In genomic region chr6:71339351-71339750, GRCm38 (mm10) we compare ENCODE assay signal across 24 mouse cellular contexts. TPM values are rescaled to one million over a fixed set of nuclear protein-coding genes. Genes with fewer than 3 reads are reported as not detected.
DNase-seq lines count a peak whose midpoint lies in the region; ATAC-seq and TF ChIP-seq lines count a peak whose summit lies in the region.
"Had no signal": no experiment of that assay in that cellular context is flagged by ENCODE, and none has a peak within 500 bp of the region (broad histone marks: within the 10 kb centered on the region; RNA-seq: fewer than 3 reads in every experiment).

No protein-coding gene starts in this region.

- H3K27ac ChIP-seq in embryonic facial prominence, embryonic 14.5 days (replicated peaks; ENCODE audit: low read depth, low read length): no peak overlapping the region
- no peak overlapping the region for H3K27ac ChIP-seq in embryonic facial prominence, embryonic 10.5 days (replicated peaks)
- no peak overlapping the region for H3K27ac ChIP-seq in limb, embryonic 14.5 days (replicated peaks; ENCODE audit: low read depth, low read length)
- no peak overlapping the region for H3K27ac ChIP-seq in limb, embryonic 10.5 days
- H3K27ac ChIP-seq: embryonic facial prominence, embryonic 12.5 days; forebrain, embryonic 12.5 days; heart, embryonic 13.5 days; hindbrain, embryonic 15.5 days had no signal

- no peak for TF ChIP-seq POLR2A in limb, embryonic 14.5 days (IDR thresholded peaks at IDR 0.05; ENCODE audit: borderline replicate concordance, extremely low read depth, insufficient read depth, insufficient read length)

- intact Hi-C loops in left cerebral cortex, postnatal 10 days (cut with DNase I): no loop called here

- H3K9ac ChIP-seq in embryonic facial prominence, embryonic 14.5 days (ENCODE audit: low read depth, low read length): no peak overlapping the region
- H3K9ac ChIP-seq in limb, embryonic 14.5 days (ENCODE audit: low read depth, low read length, severe bottlenecking): no peak overlapping the region
- H3K9ac ChIP-seq: embryonic facial prominence, embryonic 12.5 days; forebrain, embryonic 12.5 days; heart, embryonic 13.5 days; hindbrain, embryonic 15.5 days had no signal

- no peak for ATAC-seq in embryonic facial prominence, embryonic 14.5 days (ENCODE audit: low read depth)
- ATAC-seq in limb, embryonic 14.5 days (ENCODE audit: low FRiP score, low read depth): peak; percentile 34; the same call in 1 of the 2 replicates
- ATAC-seq in monocyte, adult 5-6 weeks (replicated peaks; ENCODE audit: insufficient number of reproducible peaks, low FRiP score, low TSS enrichment, poor library complexity, severe bottlenecking): no peak
- ATAC-seq: forebrain, embryonic 16.5 days had no signal

- no peaks in the 10 kb centered on the region for H3K27me3 ChIP-seq in embryonic facial prominence, embryonic 14.5 days (replicated peaks; ENCODE audit: control insufficient read depth, insufficient read depth, low read length)
- H3K27me3 ChIP-seq in embryonic facial prominence, embryonic 10.5 days (replicated peaks; ENCODE audit: low read depth, poor library complexity, severe bottlenecking): no peaks in the 10 kb centered on the region
- H3K27me3 ChIP-seq in limb, embryonic 14.5 days (ENCODE audit: control insufficient read depth, insufficient read depth, low read length): no peaks in the 10 kb centered on the region
- H3K27me3 ChIP-seq in limb, embryonic 10.5 days (ENCODE audit: low read depth, poor library complexity, severe bottlenecking): no peaks in the 10 kb centered on the region
- H3K27me3 ChIP-seq: embryonic facial prominence, embryonic 12.5 days; forebrain, embryonic 12.5 days; heart, embryonic 13.5 days; hindbrain, embryonic 15.5 days had no signal

- DNase-seq in embryonic facial prominence, embryonic 14.5 days (ENCODE audit: low spot score): peak; percentile 5
- DNase-seq in embryonic facial prominence, embryonic 10.5 days (ENCODE audit: low spot score): no peak
- DNase-seq in limb, embryonic 14.5 days (ENCODE audit: low spot score): no peak
- no peak for DNase-seq in limb, embryonic 10.5 days (ENCODE audit: low spot score)
- peak; percentile 79 for DNase-seq in thymus, postnatal 14 days
- no peak for DNase-seq in left cerebral cortex, postnatal 10 days (ENCODE audit: extremely low spot score in 1 of 2, low spot score in 2 of 2)
- DNase-seq: adrenal gland, postnatal 10 days; cerebellum, adult 11-12 months; cerebellum, adult 9-10 months; cerebellum, postnatal 36 days; gastrocnemius, postnatal 14 days; heart, postnatal 14 days had no signal

- H3K9me3 ChIP-seq in embryonic facial prominence, embryonic 14.5 days (ENCODE audit: control insufficient read depth, low read length): no peaks in the 10 kb centered on the region
- no peaks in the 10 kb centered on the region for H3K9me3 ChIP-seq in embryonic facial prominence, embryonic 10.5 days
- no peaks in the 10 kb centered on the region for H3K9me3 ChIP-seq in limb, embryonic 14.5 days (ENCODE audit: control insufficient read depth, low read length)
- no peaks in the 10 kb centered on the region for H3K9me3 ChIP-seq in limb, embryonic 10.5 days (replicated peaks)
- H3K9me3 ChIP-seq: embryonic facial prominence, embryonic 12.5 days; forebrain, embryonic 12.5 days; heart, embryonic 13.5 days; hindbrain, embryonic 15.5 days had no signal

- no peak overlapping the region for H3K4me3 ChIP-seq in embryonic facial prominence, embryonic 14.5 days (ENCODE audit: low read depth, low read length)
- H3K4me3 ChIP-seq in embryonic facial prominence, embryonic 10.5 days: no peak overlapping the region
- H3K4me3 ChIP-seq in limb, embryonic 14.5 days (replicated peaks; ENCODE audit: low read length): no peak overlapping the region
- no peak overlapping the region for H3K4me3 ChIP-seq in limb, embryonic 10.5 days
- H3K4me3 ChIP-seq: embryonic facial prominence, embryonic 12.5 days; forebrain, embryonic 12.5 days; heart, embryonic 13.5 days; hindbrain, embryonic 15.5 days had no signal

- no peaks in the 10 kb centered on the region for H3K4me1 ChIP-seq in embryonic facial prominence, embryonic 14.5 days (ENCODE audit: control insufficient read depth, insufficient read depth, low read length)
- H3K4me1 ChIP-seq in embryonic facial prominence, embryonic 10.5 days: no peaks in the 10 kb centered on the region
- H3K4me1 ChIP-seq in limb, embryonic 14.5 days (ENCODE audit: control insufficient read depth, insufficient read depth, low read length): no peaks in the 10 kb centered on the region
- no peaks in the 10 kb centered on the region for H3K4me1 ChIP-seq in limb, embryonic 10.5 days
- H3K4me1 ChIP-seq: embryonic facial prominence, embryonic 12.5 days; forebrain, embryonic 12.5 days; heart, embryonic 13.5 days; hindbrain, embryonic 15.5 days had no signal

- no peaks in the 10 kb centered on the region for H3K36me3 ChIP-seq in embryonic facial prominence, embryonic 14.5 days (ENCODE audit: control insufficient read depth, insufficient read depth, low read length)
- H3K36me3 ChIP-seq in embryonic facial prominence, embryonic 10.5 days (replicated peaks): no peaks in the 10 kb centered on the region
- H3K36me3 ChIP-seq in limb, embryonic 14.5 days (ENCODE audit: control insufficient read depth, insufficient read depth, low read length): no peaks in the 10 kb centered on the region
- H3K36me3 ChIP-seq in limb, embryonic 10.5 days: no peaks in the 10 kb centered on the region
- H3K36me3 ChIP-seq: embryonic facial prominence, embryonic 12.5 days; forebrain, embryonic 12.5 days; heart, embryonic 13.5 days; hindbrain, embryonic 15.5 days had no signal

- no peak overlapping the region for H3K4me2 ChIP-seq in embryonic facial prominence, embryonic 14.5 days (ENCODE audit: low read depth, low read length)
- H3K4me2 ChIP-seq in limb, embryonic 14.5 days (replicated peaks; ENCODE audit: low read depth, low read length, severe bottlenecking): no peak overlapping the region
- H3K4me2 ChIP-seq: embryonic facial prominence, embryonic 12.5 days; forebrain, embryonic 12.5 days; heart, embryonic 13.5 days; hindbrain, embryonic 15.5 days had no signal

- WGBS in embryonic facial prominence, embryonic 14.5 days: 53% methylated on average over 4 of the region's 4 CpGs
- 77% methylated on average over 4 of the region's 4 CpGs for WGBS in embryonic facial prominence, embryonic 10.5 days
- 56% methylated on average over 4 of the region's 4 CpGs for WGBS in limb, embryonic 14.5 days
- 88% methylated on average over 4 of the region's 4 CpGs for WGBS in limb, embryonic 10.5 days

RNA-seq across cellular contexts. Expression of gene Cd8b1, which starts 16.8 kb away (rescaled TPM):
- polyA plus RNA-seq in embryonic facial prominence, embryonic 14.5 days (2014; fragmentation: Nextera tagmentation; extraction: Ambion mirVana): not detected in 2 replicates
- polyA plus RNA-seq in embryonic facial prominence, embryonic 10.5 days (2016; fragmentation: Nextera tagmentation; extraction: Ambion mirVana): 0.12 TPM in 1 of 2 replicates, not detected in the other
- not detected in 2 replicates for polyA plus RNA-seq in limb, embryonic 14.5 days (2012; rRNA removed)
- polyA plus RNA-seq in limb, embryonic 14.5 days (2014; fragmentation: Nextera tagmentation; extraction: Ambion mirVana): not detected in 2 replicates
- polyA plus RNA-seq in limb, embryonic 10.5 days (2016; fragmentation: Nextera tagmentation; extraction: Ambion mirVana): 0.19 TPM in 1 of 2 replicates, not detected in the other
- total RNA-seq in monocyte, adult 5-6 weeks (2017): 2.2 to 2.3 TPM in 2 of 3 replicates, not detected in the other
- total RNA-seq in left cerebral cortex, postnatal 10 days (2021): not detected
- total RNA-seq: adrenal gland, postnatal 4 days; gastrocnemius, adult 18-20 months; gastrocnemius, postnatal 14 days; MEL had no signal
- polyA plus RNA-seq: C2C12; forebrain, embryonic 12.5 days; forebrain, embryonic 16.5 days; frontal cortex, adult 2 months; hindbrain, embryonic 11.5 days; hindbrain, embryonic 15.5 days had no signal

RNA-seq across cellular contexts. Expression of gene Smyd1, which starts 17.3 kb away (rescaled TPM):
- 28.9 and 31.5 TPM in 2 replicates for polyA plus RNA-seq in embryonic facial prominence, embryonic 14.5 days (2014; fragmentation: Nextera tagmentation; extraction: Ambion mirVana)
- 0.25 and 0.59 TPM in 2 replicates for polyA plus RNA-seq in embryonic facial prominence, embryonic 10.5 days (2016; fragmentation: Nextera tagmentation; extraction: Ambion mirVana)
- polyA plus RNA-seq in limb, embryonic 14.5 days (2012; rRNA removed): 26.1 and 26.3 TPM in 2 replicates
- 14.9 and 19.1 TPM in 2 replicates for polyA plus RNA-seq in limb, embryonic 14.5 days (2014; fragmentation: Nextera tagmentation; extraction: Ambion mirVana)
- 0.24 and 0.35 TPM in 2 replicates for polyA plus RNA-seq in limb, embryonic 10.5 days (2016; fragmentation: Nextera tagmentation; extraction: Ambion mirVana)
- total RNA-seq in monocyte, adult 5-6 weeks (2017): not detected in 3 replicates
- total RNA-seq in left cerebral cortex, postnatal 10 days (2021): 1 to 10 TPM; 2.0 to 2.3 TPM
- total RNA-seq: MEL had no signal

RNA-seq across cellular contexts. Expression of gene Cd8a, which starts 33.9 kb away (rescaled TPM):
- polyA plus RNA-seq in embryonic facial prominence, embryonic 14.5 days (2014; fragmentation: Nextera tagmentation; extraction: Ambion mirVana): not detected in 2 replicates
- not detected in 2 replicates for polyA plus RNA-seq in embryonic facial prominence, embryonic 10.5 days (2016; fragmentation: Nextera tagmentation; extraction: Ambion mirVana)
- polyA plus RNA-seq in limb, embryonic 14.5 days (2012; rRNA removed): 0.03 and 0.04 TPM in 2 replicates
- not detected in 2 replicates for polyA plus RNA-seq in limb, embryonic 14.5 days (2014; fragmentation: Nextera tagmentation; extraction: Ambion mirVana)
- polyA plus RNA-seq in limb, embryonic 10.5 days (2016; fragmentation: Nextera tagmentation; extraction: Ambion mirVana): not detected in 2 replicates
- total RNA-seq in monocyte, adult 5-6 weeks (2017): 2.0 to 4.0 TPM in 2 of 3 replicates, not detected in the other
- total RNA-seq in left cerebral cortex, postnatal 10 days (2021): under 1 TPM in 1 of 2 experiments, not detected in 1; 0.15 TPM
- total RNA-seq: gastrocnemius, adult 18-20 months; MEL had no signal
- polyA plus RNA-seq: C2C12; embryonic facial prominence, embryonic 12.5 days; forebrain, embryonic 12.5 days; forebrain, embryonic 16.5 days; heart, embryonic 13.5 days; hindbrain, embryonic 11.5 days; hindbrain, embryonic 15.5 days had no signal

Comparison
In these comparisons a context has a peak if more than half of its experiments do, and no peak if none do; other contexts are left out.
1. DNase-seq: peak in embryonic facial prominence, embryonic 14.5 days (single experiment) and thymus, postnatal 14 days (single experiment); none in embryonic facial prominence, embryonic 10.5 days (single experiment), limb, embryonic 14.5 days (single experiment), limb, embryonic 10.5 days (single experiment) and left cerebral cortex, postnatal 10 days (0 of 2).
2. RNA of gene Smyd1, which starts 17.3 kb away (polyA plus RNA-seq): 28.9 to 31.5 TPM in embryonic facial prominence, embryonic 14.5 days and 14.9 to 26.3 TPM in limb, embryonic 14.5 days; 0.24 to 0.35 TPM in limb, embryonic 10.5 days and 0.25 to 0.59 TPM in embryonic facial prominence, embryonic 10.5 days; every median in the first group is over 10 times any median in the second.